Mouse (Mus musculus) small intestine, adult 2 months (tissue): ENCODE results near the gene Phyhipl. TPM values are rescaled to one million over a fixed set of nuclear protein-coding genes. Genes with fewer than 3 reads are reported as not detected.

Experiments used
- H3K27ac ChIP-seq: fragments of 200-500 bp; 2 replicates; pipeline ENCODE4 v1.5.1; 2012; ENCODE audit warnings: low read depth, low read length, control low read depth, inconsistent platforms; ENCODE audit not compliant: insufficient read depth
- H3K27me3 ChIP-seq: fragments of 200-500 bp; 2 replicates; pipeline ENCODE4 v1.6.1; 2012; ENCODE audit warnings: mild to moderate bottlenecking, moderate library complexity, low read length, inconsistent platforms; ENCODE audit not compliant: control insufficient read depth, insufficient read depth
- H3K36me3 ChIP-seq: fragments of 200-500 bp; 2 replicates; pipeline ENCODE4 v1.6.1; 2012; ENCODE audit warnings: mild to moderate bottlenecking, low read length, control low read depth, inconsistent platforms; ENCODE audit not compliant: control insufficient read depth, insufficient read depth
- H3K4me1 ChIP-seq: fragments of 200-500 bp; 2 replicates; pipeline ENCODE4 v1.6.1; 2012; ENCODE audit warnings: low read length, inconsistent platforms, mixed read lengths; ENCODE audit not compliant: control insufficient read depth, insufficient read depth, insufficient read length
- H3K4me3 ChIP-seq: fragments of 200-500 bp; 2 replicates; pipeline ENCODE4 v1.5.1; 2012; ENCODE audit warnings: low read depth, mild to moderate bottlenecking, control low read depth, inconsistent platforms, low read length, moderate library complexity
- CTCF ChIP-seq: fragments of 200-500 bp; IDR thresholded peaks from 2 replicates; pipeline ENCODE4 v1.5.1; 2012; ENCODE audit warnings: low read depth, mild to moderate bottlenecking, control low read depth, inconsistent platforms, low read length, moderate library complexity, mixed read lengths; ENCODE audit not compliant: insufficient replicate concordance, insufficient read length; ENCODE audit errors: extremely low read depth
- POLR2A ChIP-seq: fragments of 200-500 bp; IDR thresholded peaks from 2 replicates; pipeline ENCODE4 v1.6.1; 2012; ENCODE audit warnings: low read depth, mild to moderate bottlenecking, control low read depth, inconsistent platforms, low read length, moderate library complexity
- WGBS: fragments of 180-500 bp; shearing (Covaris S2); methylation state at CpG from one replicate; pipeline ENCODE4 v1.1.7; 2018; 5-methylcytosine and 5-hydroxymethylcytosine counted together
- polyA plus RNA-seq: library from polyadenylated mRNA; depleted of rRNA; stranded (reverse); fragments of >200 nt; gene quantifications from 2 replicates; pipeline ENCODE4 v1.2.3, GENCODE M21; 2012

Gene Phyhipl
- polyA plus RNA-seq, 1 experiment = not detected

GRCm38 (mm10) chr10:70686941-70687703 lies 31.4 kb upstream of the Phyhipl start:
- Histone ChIP-seq H3K27ac (no peak overlapping the region), H3K4me3 (no peak overlapping the region), H3K4me1 (no peaks in the 10 kb centered on the region), H3K27me3 (no peaks in the 10 kb centered on the region), H3K36me3 (no peaks in the 10 kb centered on the region)
- 78% methylated on average over 11 of the region's 11 CpGs for WGBS
- no peak for TF ChIP-seq POLR2A
- no peak for TF ChIP-seq CTCF

GRCm38 (mm10) chr10:70686505-70686904 lies 30.7 kb upstream of the Phyhipl start:
- Histone ChIP-seq H3K27me3 (no peaks in the 10 kb centered on the region), H3K27ac (no peak overlapping the region), H3K4me3 (no peak overlapping the region), H3K36me3 (no peaks in the 10 kb centered on the region), H3K4me1 (no peaks in the 10 kb centered on the region)
- TF ChIP-seq POLR2A (no peak), CTCF (no peak)
- WGBS = 47% methylated on average over 3 of the region's 3 CpGs

GRCm38 (mm10) chr10:70683508-70683907 lies 27.7 kb upstream of the Phyhipl start:
- no peaks in the 10 kb centered on the region for H3K4me1 ChIP-seq
- H3K27me3 ChIP-seq = no peaks in the 10 kb centered on the region
- H3K36me3 ChIP-seq = no peaks in the 10 kb centered on the region
- H3K27ac ChIP-seq = no peak overlapping the region
- TF ChIP-seq CTCF (no peak), POLR2A (no peak)
- 84% methylated on average over 4 of the region's 4 CpGs for whole genome bisulfite sequencing
- H3K4me3 ChIP-seq = no peak overlapping the region

- 81% methylated on average over 1 of the region's 1 CpGs for WGBS
- TF ChIP-seq CTCF (no peak), POLR2A (no peak)
- Histone ChIP-seq H3K4me3 (no peak overlapping the region), H3K27me3 (no peaks in the 10 kb centered on the region), H3K36me3 (no peaks in the 10 kb centered on the region), H3K4me1 (no peaks in the 10 kb centered on the region), H3K27ac (no peak overlapping the region)
Observed at GRCm38 (mm10) chr10:70677946-70678345, 22.2 kb upstream of the Phyhipl start.

- no peaks in the 10 kb centered on the region for H3K27me3 ChIP-seq
- 62% methylated on average over 6 of the region's 6 CpGs for WGBS
- no peak for TF ChIP-seq CTCF
- no peak for TF ChIP-seq POLR2A
Observed at GRCm38 (mm10) chr10:70656272-70656671, 507 bp upstream of the Phyhipl start.

GRCm38 (mm10) chr10:70654655-70655054 lies 1.1 kb downstream of the Phyhipl start:
- H3K27me3 ChIP-seq = no peaks in the 10 kb centered on the region
- H3K4me1 ChIP-seq = no peaks in the 10 kb centered on the region
- H3K27ac ChIP-seq = no peak overlapping the region
- WGBS = 71% methylated on average over 4 of the region's 4 CpGs
- H3K4me3 ChIP-seq = no peak overlapping the region
- no peak for TF ChIP-seq CTCF
- no peak for TF ChIP-seq POLR2A
- no peaks in the 10 kb centered on the region for H3K36me3 ChIP-seq

More at GRCm38 (mm10) chr10:70656272-70656671, 507 bp upstream of the Phyhipl start:
- no peaks in the 10 kb centered on the region for H3K36me3 ChIP-seq
- no peaks in the 10 kb centered on the region for H3K4me1 ChIP-seq
- no peak overlapping the region for H3K27ac ChIP-seq
- no peak overlapping the region for H3K4me3 ChIP-seq

- H3K27me3 ChIP-seq = no peaks in the 10 kb centered on the region
- H3K4me1 ChIP-seq = no peaks in the 10 kb centered on the region
- 65% methylated on average over 3 of the region's 3 CpGs for WGBS
- H3K36me3 ChIP-seq = no peaks in the 10 kb centered on the region
- H3K4me3 ChIP-seq = no peak overlapping the region
- H3K27ac ChIP-seq = no peak overlapping the region
- TF ChIP-seq POLR2A (no peak), CTCF (no peak)
Observed at GRCm38 (mm10) chr10:70654139-70654538, 1.6 kb downstream of the Phyhipl start.
